Mouse (Mus musculus) heart, adult 9 months (tissue): ENCODE data around the gene Gm47289.

Source experiments
- DNase-seq, 2 experiments: peaks; one replicate each; pipeline ENCODE4 v3.0.0; 2022; ENCODE audit warnings: low spot score in 2 of 2

The Gm47289 gene

DNA sequence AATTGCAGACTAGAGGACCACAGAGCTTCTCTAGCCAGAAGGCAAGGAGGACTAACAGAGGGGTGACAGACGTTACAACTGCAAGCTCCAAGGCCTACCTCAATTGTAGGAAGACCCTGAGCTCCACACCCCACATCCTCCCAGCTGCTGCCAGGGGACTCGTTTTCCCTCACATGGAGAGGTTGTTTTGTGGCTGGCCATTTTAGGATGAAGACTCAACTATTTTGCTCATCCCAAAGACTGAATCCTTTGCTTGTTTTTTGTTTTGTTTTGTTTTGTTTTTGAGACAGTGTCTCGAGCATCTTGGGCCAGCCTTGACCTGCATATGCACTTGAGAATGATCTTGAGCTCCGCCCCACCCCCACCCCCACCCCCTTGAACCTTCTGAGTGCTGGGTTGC, at the start of gene Gm47289:
Gm47289 (plus strand) TSS at position 301 of the 400 bp plus-strand sequence.
- DNase-seq = no peak

DNA sequence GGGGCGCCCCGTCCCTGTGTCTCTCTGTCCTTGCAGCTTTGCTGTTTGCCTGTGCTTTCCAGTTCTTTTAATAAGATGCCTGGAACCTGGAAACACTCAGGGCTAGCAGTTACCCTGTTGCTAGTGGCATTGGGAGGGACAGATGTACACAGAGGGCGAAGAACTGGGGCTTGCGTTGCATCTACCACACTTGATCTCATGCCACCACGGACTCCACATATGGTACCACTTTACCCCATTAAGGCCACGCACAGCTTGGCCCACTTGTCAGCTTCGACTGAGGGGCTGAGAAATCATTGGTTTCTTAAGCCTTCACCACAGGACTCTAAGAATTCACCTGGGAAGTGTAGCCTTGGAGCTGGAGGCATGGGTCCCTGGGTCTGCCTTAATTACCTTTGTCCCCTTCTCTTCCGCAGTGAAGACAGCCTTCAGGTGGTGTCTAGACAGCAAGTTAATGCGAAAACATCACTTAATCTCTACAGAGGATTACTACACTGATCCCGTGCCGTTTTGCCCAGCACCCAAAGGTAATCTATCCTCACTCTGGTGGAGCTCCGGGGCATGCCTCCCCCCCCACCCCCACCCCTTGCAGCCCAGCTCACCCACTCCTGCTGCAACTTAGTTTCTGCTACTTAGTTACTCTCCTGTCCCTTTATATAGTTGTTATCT, 49.1 kb upstream of the Gm47289 start:
- no peak for DNase-seq

DNA sequence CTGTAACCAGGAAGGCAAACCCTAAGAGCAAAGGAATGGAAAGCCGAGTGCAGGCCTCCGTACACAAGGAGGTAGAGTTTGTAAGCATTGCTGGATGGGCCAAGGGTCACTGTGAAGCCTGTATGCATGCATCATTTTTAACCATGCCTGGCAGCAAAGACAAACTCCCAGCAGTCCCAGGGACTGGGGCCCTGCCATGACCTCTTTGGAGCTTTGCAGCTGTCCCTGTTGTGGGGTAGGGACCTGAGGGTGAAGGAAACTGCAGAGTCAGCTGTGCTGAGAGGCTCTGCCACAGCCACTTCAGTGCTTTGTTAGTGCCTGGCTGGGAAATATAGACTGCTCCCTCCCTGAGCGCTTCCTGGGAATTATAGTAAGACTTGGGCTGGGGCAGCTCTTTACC, 48.3 kb upstream of the Gm47289 start:
- DNase-seq = no peak

- DNase-seq = no peak
These were observed 44.0 kb upstream of the Gm47289 start for GRCm38 (mm10) chr9:119114911-119115310.

GRCm38 (mm10) chr9:119119409-119120167, 39.4 kb upstream of the Gm47289 start:
- DNase-seq = no peak

- DNase-seq = no peak
These were observed 38.8 kb upstream of the Gm47289 start for GRCm38 (mm10) chr9:119120168-119120560.

GRCm38 (mm10) chr9:119122596-119123369, 36.2 kb upstream of the Gm47289 start:
- DNase-seq = no peak

GRCm38 (mm10) chr9:119128436-119129181, 30.4 kb upstream of the Gm47289 start:
- no peak for DNase-seq

DNA sequence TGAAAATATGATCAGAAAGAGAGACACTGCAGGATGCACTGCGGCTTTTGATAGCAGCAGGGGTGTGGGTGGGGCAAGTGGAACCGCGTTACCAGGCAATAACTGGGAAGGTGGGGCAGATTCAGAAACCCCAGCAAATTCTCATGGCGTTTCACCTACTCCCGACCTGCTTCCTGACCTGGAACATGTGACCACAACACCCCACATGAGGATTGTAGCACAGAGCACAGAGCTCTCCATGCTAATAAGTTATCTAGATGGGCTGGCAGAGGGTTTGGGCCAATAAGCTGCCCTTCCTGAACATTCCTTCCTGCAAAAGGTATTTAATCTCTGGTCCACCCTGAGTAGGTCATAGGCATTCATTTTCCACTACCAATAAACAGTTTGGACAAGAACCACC, 28.3 kb upstream of the Gm47289 start:
- no peak for DNase-seq

DNA sequence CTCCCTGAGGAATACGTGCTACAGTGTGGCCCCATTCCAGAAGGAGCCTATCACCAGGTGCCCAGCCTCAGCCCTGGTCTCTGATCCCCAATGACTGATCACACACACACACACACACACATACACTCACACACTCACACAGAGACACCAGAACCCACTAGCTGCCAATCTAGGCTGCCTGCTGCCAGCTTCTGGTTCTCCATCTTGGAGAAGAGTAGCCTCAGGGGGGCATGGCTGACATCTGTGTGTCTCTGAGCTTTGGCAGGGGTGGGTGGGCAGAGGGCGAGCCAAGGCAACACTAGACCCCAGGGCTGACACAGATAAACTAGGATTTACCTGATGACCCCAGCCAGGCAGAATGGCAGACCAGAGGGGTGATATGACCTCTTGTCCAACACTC, 20.1 kb upstream of the Gm47289 start:
- DNase-seq = no peak

- DNase-seq = no peak
These were observed 16.9 kb upstream of the Gm47289 start for GRCm38 (mm10) chr9:119142066-119142465.

GRCm38 (mm10) chr9:119143372-119143771, 15.6 kb upstream of the Gm47289 start:
- no peak for DNase-seq

GRCm38 (mm10) chr9:119144696-119145095, 14.3 kb upstream of the Gm47289 start:
- DNase-seq = no peak

GRCm38 (mm10) chr9:119145137-119145536, 13.8 kb upstream of the Gm47289 start:
- DNase-seq = no peak

DNA sequence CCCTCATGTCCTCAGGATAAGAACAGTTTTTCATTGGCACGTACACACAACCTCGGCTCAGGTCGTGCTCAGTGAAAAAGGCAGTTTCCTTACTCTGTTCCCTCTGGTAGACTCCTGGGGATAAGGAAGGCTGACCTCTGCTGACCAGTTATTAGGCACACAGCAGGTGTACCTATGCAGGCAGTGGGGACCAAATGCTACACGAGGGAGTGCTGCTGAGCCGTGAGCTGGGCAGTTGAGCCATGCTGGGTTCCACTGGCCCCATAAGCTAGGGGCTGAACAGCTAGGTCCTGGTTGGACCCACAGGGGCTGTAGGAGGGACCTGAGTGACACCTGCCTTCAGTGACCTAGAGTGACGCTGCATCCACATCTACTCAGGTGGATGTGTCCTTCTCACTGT, 13.3 kb upstream of the Gm47289 start:
- no peak for DNase-seq

DNA sequence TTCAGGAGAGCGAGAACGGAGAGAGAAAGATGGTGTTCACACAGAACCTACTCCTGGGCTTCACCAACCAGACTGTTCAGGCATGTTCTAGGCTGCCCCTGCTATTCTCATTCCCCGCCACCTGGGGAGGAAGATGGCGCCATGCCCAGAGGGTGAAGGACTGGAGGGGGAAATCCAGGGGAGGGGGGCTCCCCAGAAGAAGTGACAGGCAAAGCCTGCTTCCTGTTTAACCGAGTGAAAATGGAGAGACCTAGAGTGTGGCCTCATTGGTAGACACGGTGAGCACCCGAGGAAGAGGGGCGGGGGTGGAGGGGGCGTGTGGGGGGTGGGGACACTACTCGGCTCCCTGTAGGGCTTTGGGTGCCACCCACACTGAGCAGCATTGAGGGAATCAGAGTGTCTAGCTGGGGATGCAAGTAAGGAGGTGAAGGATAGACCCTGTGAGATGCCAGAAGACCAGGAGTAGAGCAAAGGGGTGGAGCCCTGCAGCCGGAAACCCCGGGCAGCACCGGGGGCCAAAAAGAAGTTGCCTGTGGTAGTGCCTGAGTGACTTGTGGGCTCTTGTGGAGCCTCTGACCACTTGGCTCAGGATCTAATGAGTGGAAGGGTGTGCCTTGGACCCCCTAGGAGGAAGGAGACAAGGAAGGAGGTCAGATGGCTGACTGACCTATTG, 12.7 kb upstream of the Gm47289 start:
- DNase-seq = no peak

DNA sequence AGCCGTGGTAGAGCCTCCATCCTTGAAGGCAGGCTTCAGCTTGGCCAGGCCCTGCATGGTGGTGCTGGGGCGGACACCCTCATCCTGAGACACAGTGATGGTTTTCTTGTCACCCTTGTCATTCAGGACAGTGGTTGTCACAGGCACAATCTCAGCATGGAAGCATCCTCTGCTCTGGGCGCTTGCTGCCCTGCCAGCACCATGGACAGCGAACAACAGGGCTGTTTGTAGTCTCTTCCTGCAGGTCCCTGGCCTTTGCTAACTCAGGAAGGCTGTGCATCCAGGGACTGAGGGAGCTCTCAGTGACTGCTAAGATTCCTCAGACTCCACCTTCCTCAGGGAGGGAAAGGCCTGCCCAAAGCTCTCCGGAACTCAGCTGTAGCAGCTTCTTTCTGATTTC, 9.4 kb upstream of the Gm47289 start:
- no peak for DNase-seq

DNA sequence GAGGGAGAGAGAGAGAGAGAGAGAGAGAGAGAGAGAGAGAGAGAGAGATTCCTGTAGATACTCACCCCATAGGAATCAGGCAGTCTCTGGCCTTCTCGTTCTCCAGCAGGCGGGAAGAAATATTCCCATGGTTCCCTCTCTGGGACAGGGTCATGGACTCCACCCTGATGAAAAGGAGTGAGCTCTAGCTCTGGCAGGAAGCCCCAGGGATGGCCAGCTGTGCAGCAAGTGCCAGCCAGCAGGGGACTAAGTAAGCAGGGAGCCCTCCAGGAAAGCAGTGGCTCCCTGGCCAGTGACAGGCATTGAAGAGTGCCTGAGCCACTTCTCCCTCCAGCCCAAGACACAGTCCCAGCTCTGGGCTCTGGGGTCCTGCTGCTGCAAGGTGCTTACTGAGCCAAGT, 7.2 kb upstream of the Gm47289 start:
- no peak for DNase-seq

DNA sequence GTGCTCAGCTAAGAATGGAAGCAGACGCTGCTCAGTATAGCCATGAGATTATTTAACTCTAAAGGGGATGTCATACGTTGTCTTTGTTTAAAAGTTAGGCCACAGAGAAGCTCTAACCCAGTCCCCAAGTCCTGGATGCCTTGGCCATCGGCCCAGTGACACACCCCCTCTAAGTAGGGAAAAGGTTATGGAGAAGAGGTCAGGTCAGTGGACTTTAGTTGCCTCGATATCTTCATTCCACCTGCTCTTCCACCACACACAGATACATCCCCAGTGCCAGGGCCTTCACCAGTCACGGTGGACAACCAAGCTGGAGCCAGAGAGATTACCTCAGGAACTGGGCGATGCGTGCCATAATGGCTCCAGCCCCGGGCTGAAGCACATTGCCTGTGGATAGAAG, 3.5 kb upstream of the Gm47289 start:
- DNase-seq = peak in 1 of 2 experiments; percentile 6

DNA sequence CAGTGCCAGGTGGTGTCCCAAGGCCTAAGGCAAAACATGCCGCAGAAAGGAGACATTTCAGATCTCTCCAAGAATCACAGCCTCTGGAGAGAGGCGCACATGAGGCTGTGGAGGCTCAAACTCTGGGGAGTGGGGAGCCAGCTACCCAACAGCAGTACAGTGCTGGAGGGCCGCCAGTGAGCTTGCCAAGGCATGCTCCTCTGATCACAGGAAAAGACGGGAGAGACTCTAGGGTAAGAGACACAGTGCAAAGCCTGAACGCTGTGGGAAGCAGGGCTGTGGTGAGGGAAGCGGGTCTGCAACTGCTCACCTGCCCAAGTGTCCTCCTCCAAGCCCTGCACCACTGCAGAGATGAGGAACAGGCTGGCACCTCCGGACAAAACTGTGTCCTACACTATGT, 3.1 kb upstream of the Gm47289 start:
- no peak for DNase-seq
